Mouse (Mus musculus) heart, embryonic 14.5 days (tissue): ENCODE measurements around the gene Abcd1. TPM values are rescaled to one million over a fixed set of nuclear protein-coding genes. Genes with fewer than 3 reads are reported as not detected.

Experiments used
- ATAC-seq: fragments of 200-750 bp; cut with Nextera tagmentation; 2 replicates; pipeline ENCODE4 v1.8.0; 2017; ENCODE audit warnings: low read depth, moderate TSS enrichment; ENCODE audit not compliant: insufficient number of reproducible peaks, insufficient read depth, low FRiP score
- H3K27ac ChIP-seq, 2 experiments: fragments of 200-500 bp in 1 of 2; fragments of 300-500 bp in 1 of 2; sonication (generic) in 1 of 2; replicated peaks in 1 of 2; 2 replicates each; pipeline ENCODE4 v1.5.1; 2012 to 2014; ENCODE audit warnings: low read depth in 2 of 2, low read length in 2 of 2, control low read depth in 1 of 2, mild to moderate bottlenecking in 1 of 2, mixed read lengths in 1 of 2; ENCODE audit not compliant: control insufficient read depth in 1 of 2, insufficient read depth in 1 of 2
- H3K27me3 ChIP-seq: fragments of 300-500 bp; sonication (generic); 2 replicates; pipeline ENCODE4 v1.6.1; 2014; ENCODE audit warnings: mild to moderate bottlenecking, low read length, control low read depth; ENCODE audit not compliant: control insufficient read depth, insufficient read depth
- H3K36me3 ChIP-seq: fragments of 300-500 bp; sonication (generic); 2 replicates; pipeline ENCODE4 v1.6.1; 2014; ENCODE audit warnings: mild to moderate bottlenecking, control low read depth, low read length, mixed read lengths; ENCODE audit not compliant: control insufficient read depth, insufficient read depth
- H3K4me1 ChIP-seq, 2 experiments: fragments of 200-500 bp in 1 of 2; fragments of 300-500 bp in 1 of 2; sonication (generic) in 1 of 2; 2 replicates each; pipeline ENCODE4 v1.6.1; 2012 to 2014; ENCODE audit warnings: low read length in 2 of 2, control low read depth in 1 of 2, mixed read lengths in 1 of 2; ENCODE audit not compliant: control insufficient read depth in 2 of 2, insufficient read depth in 2 of 2
- H3K4me2 ChIP-seq: fragments of 300-500 bp; sonication (generic); 2 replicates; pipeline ENCODE4 v1.6.1; 2014; ENCODE audit warnings: mild to moderate bottlenecking, low read length
- H3K4me3 ChIP-seq, 2 experiments: fragments of 200-500 bp in 1 of 2; fragments of 300-500 bp in 1 of 2; sonication (generic) in 1 of 2; 2 replicates each; pipeline ENCODE4 v1.5.1; 2012 to 2014; ENCODE audit warnings: low read length in 2 of 2, mild to moderate bottlenecking in 2 of 2, control low read depth in 1 of 2, low read depth in 1 of 2, moderate library complexity in 1 of 2; ENCODE audit not compliant: control insufficient read depth in 1 of 2, insufficient read depth in 1 of 2
- H3K9ac ChIP-seq: fragments of 300-500 bp; sonication (generic); 2 replicates; pipeline ENCODE4 v1.6.1; 2014; ENCODE audit warnings: mild to moderate bottlenecking, low read length
- H3K9me3 ChIP-seq: fragments of 300-500 bp; sonication (generic); 2 replicates; pipeline ENCODE4 v1.6.1; 2016; ENCODE audit warnings: low read length, control low read depth; ENCODE audit not compliant: control insufficient read depth
- WGBS: fragments of 180-500 bp; shearing (Covaris S2); extraction: QIAGEN DNeasy Blood & Tissue Kit; methylation state at CpG from one replicate; pipeline ENCODE4 v1.1.7; 2014; 5-methylcytosine and 5-hydroxymethylcytosine counted together
- polyA plus RNA-seq: library from polyadenylated mRNA; unstranded; fragments of >200 nt; fragmentation: Nextera tagmentation; extraction: Ambion mirVana; gene quantifications from 2 replicates; pipeline ENCODE4 v1.2.1, GENCODE M21; 2014

Gene Abcd1
- polyA plus RNA-seq, 1 experiment from 2014 or later: 12.2 TPM

GRCm38 (mm10) chrX:73774802-73775483 is 58.5 kb downstream of the Abcd1 start:
- Histone ChIP-seq H3K36me3 (peaks cover 44% of the 10 kb centered on the region), H3K4me1 (peaks cover 0 to 6% of the 10 kb centered on the region in 2 experiments; a peak in 1 of 4 replicates), H3K4me3 (peak overlapping the region; percentile 42 to 50), H3K27me3 (no peaks in the 10 kb centered on the region), H3K9ac (peak overlapping the region; percentile 80), H3K9me3 (no peaks in the 10 kb centered on the region), H3K4me2 (peak overlapping the region; percentile 63), H3K27ac (peak overlapping the region; percentile 96 to 97)
- WGBS: 56% methylated on average over 10 of the region's 10 CpGs
- ATAC-seq: peak; percentile 77

- Histone ChIP-seq H3K36me3 (peaks cover 51% of the 10 kb centered on the region), H3K4me3 (no peak overlapping the region), H3K9me3 (no peaks in the 10 kb centered on the region), H3K4me2 (no peak overlapping the region), H3K9ac (no peak overlapping the region), H3K27me3 (no peaks in the 10 kb centered on the region), H3K4me1 (no peaks in the 10 kb centered on the region; a peak in 1 of 4 replicates), H3K27ac (no peak overlapping the region)
- no peak for ATAC-seq
- 76% methylated on average over 3 of the region's 3 CpGs for WGBS
Observed at GRCm38 (mm10) chrX:73782227-73782626, 65.8 kb downstream of the Abcd1 start.

GRCm38 (mm10) chrX:73785666-73786065 is 69.3 kb downstream of the Abcd1 start:
- H3K9me3 ChIP-seq: no peaks in the 10 kb centered on the region
- H3K27ac ChIP-seq: peak overlapping the region; percentile 93 to 96
- H3K36me3 ChIP-seq: peaks cover 32% of the 10 kb centered on the region
- no peaks in the 10 kb centered on the region for H3K27me3 ChIP-seq
- peak overlapping the region; percentile 85 for H3K9ac ChIP-seq
- H3K4me2 ChIP-seq: peak overlapping the region; percentile 72
- H3K4me1 ChIP-seq: no peaks in the 10 kb centered on the region; a peak in 1 of 4 replicates
- peak overlapping the region; percentile 60 to 75 for H3K4me3 ChIP-seq
- ATAC-seq: no peak

GRCm38 (mm10) chrX:73786364-73787224 is 70.2 kb downstream of the Abcd1 start, which contains the start of the genes Idh3g and Ssr4:
TSS of gene Idh3g (minus strand) at chrX:73786897.
TSS of gene Ssr4 (plus strand) at chrX:73787028.
- peak within 1 kb of the TSS; percentile 85 for H3K9ac ChIP-seq
- H3K27ac ChIP-seq: peak within 1 kb of the TSS; percentile 93 to 96
- H3K36me3 ChIP-seq: peaks cover 32% of the 10 kb centered on the region
- peak; percentile 96 for ATAC-seq
- no peaks in the 10 kb centered on the region; a peak in 1 of 4 replicates for H3K4me1 ChIP-seq
- H3K9me3 ChIP-seq: no peaks in the 10 kb centered on the region
- H3K27me3 ChIP-seq: no peaks in the 10 kb centered on the region
- H3K4me2 ChIP-seq: peak within 1 kb of the TSS; percentile 72
- WGBS: 11% methylated on average over 46 of the region's 52 CpGs
- peak within 1 kb of the TSS; percentile 60 to 75 for H3K4me3 ChIP-seq

- Histone ChIP-seq H3K36me3 (peaks cover 26% of the 10 kb centered on the region), H3K4me3 (peak overlapping the region; percentile 60 to 75), H3K9ac (peak overlapping the region; percentile 85), H3K27ac (peak overlapping the region; percentile 82 to 96), H3K4me1 (no peaks in the 10 kb centered on the region; a peak in 1 of 4 replicates), H3K9me3 (no peaks in the 10 kb centered on the region), H3K4me2 (peak overlapping the region; percentile 67), H3K27me3 (no peaks in the 10 kb centered on the region)
- ATAC-seq: no peak
- 18% methylated on average over 22 of the region's 22 CpGs for WGBS
Observed at GRCm38 (mm10) chrX:73787225-73787558, 70.8 kb downstream of the Abcd1 start.

Other genes with a start within 250 kb of the Abcd1 start
- gene Bgn, start 233.0 kb upstream of the Abcd1 start, polyA plus RNA-seq: 111 and 130 TPM in 2 replicates
- gene Atp2b3, start 213.5 kb upstream of the Abcd1 start, polyA plus RNA-seq: 0.27 and 0.41 TPM in 2 replicates
- gene Dusp9, start 77.2 kb upstream of the Abcd1 start, polyA plus RNA-seq: 0.70 and 0.80 TPM in 2 replicates
- gene Pnck, start 56.5 kb upstream of the Abcd1 start, polyA plus RNA-seq: 11.6 and 12.9 TPM in 2 replicates
- gene Slc6a8, start 43.4 kb upstream of the Abcd1 start, polyA plus RNA-seq: 11.8 and 11.9 TPM in 2 replicates
- gene Bcap31, start 422 bp upstream of the Abcd1 start, polyA plus RNA-seq: 164 and 174 TPM in 2 replicates
- 0.31 and 0.69 TPM in 2 replicates for gene Plxnb3, start 40.5 kb downstream of the Abcd1 start, polyA plus RNA-seq
- 76.5 and 79.5 TPM in 2 replicates for gene Srpk3, start 57.8 kb downstream of the Abcd1 start, polyA plus RNA-seq
- gene Idh3g, start 70.3 kb downstream of the Abcd1 start, polyA plus RNA-seq: 498 and 508 TPM in 2 replicates
- 186 and 206 TPM in 2 replicates for gene Ssr4, start 70.4 kb downstream of the Abcd1 start, polyA plus RNA-seq
- 0.40 and 0.42 TPM in 2 replicates for gene Pdzd4, start 108.4 kb downstream of the Abcd1 start, polyA plus RNA-seq
- gene Avpr2, start 175.5 kb downstream of the Abcd1 start, polyA plus RNA-seq: not detected in 2 replicates
- gene L1cam, start 179.5 kb downstream of the Abcd1 start, polyA plus RNA-seq: 0.39 and 0.54 TPM in 2 replicates
- 1.1 and 1.5 TPM in 2 replicates for gene Arhgap4, start 205.3 kb downstream of the Abcd1 start, polyA plus RNA-seq
- gene Naa10, start 205.3 kb downstream of the Abcd1 start, polyA plus RNA-seq: 84.4 and 84.8 TPM in 2 replicates
- gene Renbp, start 214.3 kb downstream of the Abcd1 start, polyA plus RNA-seq: 55.5 and 63.7 TPM in 2 replicates
- 35.6 and 36.6 TPM in 2 replicates for gene Hcfc1, start 249.8 kb downstream of the Abcd1 start, polyA plus RNA-seq